Mouse (Mus musculus): ENCODE measurements around the gene Pemt. TPM values are rescaled to one million over a fixed set of nuclear protein-coding genes. Genes with fewer than 3 reads are reported as not detected.

Pemt gene
- polyA plus RNA-seq, 1 experiment from 2014 or later, result 8.8 TPM

- H3K4me2 ChIP-seq, result no peak overlapping the region
- no peaks in the 10 kb centered on the region for H3K9me3 ChIP-seq
- H3K9ac ChIP-seq, result no peak overlapping the region
- ATAC-seq (ENCODE audit: insufficient read depth, low FRiP score, low read depth), result no peak
- no peaks in the 10 kb centered on the region for H3K27me3 ChIP-seq (replicated peaks)
- H3K27ac ChIP-seq, result no peak overlapping the region
- no peaks in the 10 kb centered on the region for H3K4me1 ChIP-seq
- WGBS, result 58% methylated on average over 15 of the region's 15 CpGs
- no peaks in the 10 kb centered on the region for H3K36me3 ChIP-seq
- no peak overlapping the region for H3K4me3 ChIP-seq (replicated peaks)
These were observed 27.7 kb upstream of the Pemt start for GRCm38 (mm10) chr11:60073936-60074502.

DNA sequence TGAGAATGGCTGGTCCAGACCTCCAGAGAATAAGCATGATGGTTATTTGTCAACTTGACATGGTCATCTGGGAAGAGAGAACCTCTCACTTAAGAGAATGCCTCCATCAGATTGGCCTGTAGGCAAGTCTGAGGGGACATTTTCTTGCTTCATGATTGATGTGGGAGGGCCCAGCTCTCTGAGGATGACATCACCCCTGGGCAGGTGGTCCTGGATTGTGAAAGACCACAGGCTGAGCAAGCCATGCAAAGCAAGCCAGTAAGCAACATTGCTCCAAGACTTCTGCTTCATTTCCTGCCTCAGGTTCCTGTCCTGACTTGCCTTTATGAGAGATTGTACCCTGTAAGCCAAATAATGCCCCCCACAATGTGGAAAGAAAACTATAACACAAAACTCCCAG, 26.8 kb upstream of the Pemt start:
- no peak overlapping the region for H3K27ac ChIP-seq
- ATAC-seq (ENCODE audit: insufficient read depth, low FRiP score, low read depth), result no peak
- H3K27me3 ChIP-seq (replicated peaks), result no peaks in the 10 kb centered on the region
- no peak overlapping the region for H3K4me3 ChIP-seq (replicated peaks)
- H3K4me1 ChIP-seq, result no peaks in the 10 kb centered on the region
- H3K9ac ChIP-seq, result no peak overlapping the region
- no peak overlapping the region for H3K4me2 ChIP-seq
- H3K36me3 ChIP-seq, result no peaks in the 10 kb centered on the region
- no peaks in the 10 kb centered on the region for H3K9me3 ChIP-seq

DNA sequence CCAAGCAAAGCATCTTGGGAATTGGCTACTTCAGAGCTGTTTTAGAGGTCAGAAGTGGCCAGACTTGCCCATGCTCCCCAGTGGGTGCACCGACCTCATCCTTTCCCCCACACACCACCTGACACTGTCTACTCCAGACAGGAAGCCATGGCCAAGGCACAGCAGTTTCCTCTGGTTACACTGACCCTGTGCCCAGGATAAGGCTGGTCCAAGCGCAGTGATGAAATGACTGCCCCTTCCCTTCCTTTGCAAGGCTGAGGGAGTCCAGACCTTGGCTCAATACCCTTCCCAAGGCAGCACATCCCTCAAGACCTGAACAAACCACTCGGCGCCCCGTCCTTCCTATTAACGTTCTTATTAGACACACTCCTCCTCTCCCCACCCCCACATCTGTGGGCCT, 24.9 kb upstream of the Pemt start:
- H3K4me1 ChIP-seq, result no peaks in the 10 kb centered on the region
- no peak overlapping the region for H3K27ac ChIP-seq
- H3K36me3 ChIP-seq, result no peaks in the 10 kb centered on the region
- H3K4me3 ChIP-seq (replicated peaks), result no peak overlapping the region
- H3K4me2 ChIP-seq, result no peak overlapping the region
- no peak for ATAC-seq (ENCODE audit: insufficient read depth, low FRiP score, low read depth)
- no peaks in the 10 kb centered on the region for H3K9me3 ChIP-seq
- H3K27me3 ChIP-seq (replicated peaks), result no peaks in the 10 kb centered on the region
- H3K9ac ChIP-seq, result no peak overlapping the region
- 90% methylated on average over 6 of the region's 6 CpGs for WGBS

GRCm38 (mm10) chr11:60070599-60070998, 24.3 kb upstream of the Pemt start:
- 37% methylated on average over 8 of the region's 8 CpGs for WGBS
- Histone ChIP-seq H3K4me1 (no peaks in the 10 kb centered on the region), H3K27ac (no peak overlapping the region), H3K4me2 (no peak overlapping the region), H3K9ac (no peak overlapping the region), H3K9me3 (no peaks in the 10 kb centered on the region), H3K27me3 (replicated peaks) (no peaks in the 10 kb centered on the region), H3K4me3 (replicated peaks) (no peak overlapping the region), H3K36me3 (no peaks in the 10 kb centered on the region)
- no peak for ATAC-seq (ENCODE audit: insufficient read depth, low FRiP score, low read depth)

DNA sequence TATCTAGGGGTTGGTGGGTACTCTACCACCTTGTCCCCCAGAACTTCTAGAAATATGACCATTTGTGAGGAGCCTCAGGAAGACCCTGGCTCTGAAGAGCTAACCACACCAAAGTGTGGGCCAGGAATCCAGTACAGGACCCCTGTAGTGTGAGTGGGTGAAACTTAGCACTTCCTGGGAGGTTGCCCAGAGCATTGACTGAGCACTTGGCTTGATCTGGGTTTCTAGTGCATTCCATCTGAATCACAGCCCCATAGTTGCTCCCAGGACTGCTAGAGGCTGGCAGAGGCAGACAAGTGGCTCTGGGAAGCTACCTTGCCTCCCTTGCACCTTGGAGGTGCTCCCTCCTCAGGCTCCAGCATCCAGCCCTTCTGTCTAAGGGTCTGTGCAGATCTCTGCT, 22.3 kb upstream of the Pemt start:
- ATAC-seq (ENCODE audit: insufficient read depth, low FRiP score, low read depth), result no peak
- Histone ChIP-seq H3K4me3 (replicated peaks) (no peak overlapping the region), H3K27me3 (replicated peaks) (no peaks in the 10 kb centered on the region), H3K36me3 (no peaks in the 10 kb centered on the region), H3K9me3 (no peaks in the 10 kb centered on the region), H3K4me2 (no peak overlapping the region), H3K9ac (no peak overlapping the region), H3K27ac (no peak overlapping the region), H3K4me1 (no peaks in the 10 kb centered on the region)

- Histone ChIP-seq H3K27ac (no peak overlapping the region), H3K9ac (no peak overlapping the region), H3K4me3 (replicated peaks) (no peak overlapping the region), H3K4me2 (no peak overlapping the region), H3K27me3 (replicated peaks) (no peaks in the 10 kb centered on the region), H3K36me3 (no peaks in the 10 kb centered on the region), H3K9me3 (no peaks in the 10 kb centered on the region), H3K4me1 (no peaks in the 10 kb centered on the region)
- ATAC-seq (ENCODE audit: insufficient read depth, low FRiP score, low read depth), result no peak
- WGBS, result 93% methylated on average over 4 of the region's 4 CpGs
These were observed 21.4 kb upstream of the Pemt start for GRCm38 (mm10) chr11:60067646-60068045.

DNA sequence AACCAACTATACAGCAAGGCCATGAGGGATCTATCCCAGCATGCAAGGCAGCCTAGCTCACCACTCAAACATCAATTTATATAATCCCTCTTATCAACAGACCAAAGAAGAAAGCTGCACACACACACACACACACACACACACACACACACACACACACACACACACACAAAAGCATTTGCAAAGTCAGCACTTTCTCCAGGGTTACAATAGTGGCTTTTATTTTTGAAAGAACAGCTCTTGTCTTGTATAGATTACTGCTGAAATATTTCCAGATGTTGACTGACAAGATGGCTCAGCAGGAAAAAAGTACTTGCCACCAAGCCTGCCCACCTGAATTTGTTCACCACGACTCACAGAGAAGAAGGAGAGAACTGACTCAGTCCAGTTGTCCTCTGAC, 19.0 kb upstream of the Pemt start:
- WGBS, result 45% methylated on average over 1 of the region's 1 CpGs
- no peaks in the 10 kb centered on the region for H3K4me1 ChIP-seq

GRCm38 (mm10) chr11:60061504-60062006, 15.3 kb upstream of the Pemt start:
- Histone ChIP-seq H3K27ac (no peak overlapping the region), H3K9ac (no peak overlapping the region), H3K27me3 (replicated peaks) (no peaks in the 10 kb centered on the region), H3K36me3 (no peaks in the 10 kb centered on the region), H3K4me2 (no peak overlapping the region), H3K4me1 (no peaks in the 10 kb centered on the region), H3K4me3 (replicated peaks) (no peak overlapping the region), H3K9me3 (no peaks in the 10 kb centered on the region)
- WGBS, result 67% methylated on average over 4 of the region's 4 CpGs
- no peak for ATAC-seq (ENCODE audit: insufficient read depth, low FRiP score, low read depth)

More for the DNA sequence above, 19.0 kb upstream of the Pemt start:
- no peaks in the 10 kb centered on the region for H3K9me3 ChIP-seq
- H3K36me3 ChIP-seq, result no peaks in the 10 kb centered on the region
- ATAC-seq (ENCODE audit: insufficient read depth, low FRiP score, low read depth), result no peak
- H3K4me2 ChIP-seq, result no peak overlapping the region
- no peaks in the 10 kb centered on the region for H3K27me3 ChIP-seq (replicated peaks)
- no peak overlapping the region for H3K27ac ChIP-seq
- H3K4me3 ChIP-seq (replicated peaks), result no peak overlapping the region
- no peak overlapping the region for H3K9ac ChIP-seq

DNA sequence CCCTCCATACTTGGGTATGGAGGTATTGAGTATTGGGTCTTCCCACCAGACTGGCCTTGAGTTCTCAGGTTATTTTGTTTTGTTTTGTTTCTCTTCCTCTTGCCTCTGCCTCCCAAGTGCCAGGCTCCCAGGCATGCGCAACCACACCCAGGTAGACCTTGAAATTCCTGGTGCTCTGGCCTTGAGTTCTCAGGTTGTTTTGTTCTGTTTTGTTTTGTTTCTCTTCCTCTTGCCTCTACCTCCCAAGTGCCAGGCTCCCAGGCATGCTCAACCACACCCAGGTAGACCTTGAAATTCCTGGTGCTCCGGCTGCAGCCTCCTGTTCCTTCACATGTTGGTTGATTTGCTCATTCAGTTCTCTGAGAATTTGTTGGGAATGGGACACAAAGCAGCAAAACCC, 13.7 kb upstream of the Pemt start:
- no peaks in the 10 kb centered on the region for H3K4me1 ChIP-seq
- H3K9ac ChIP-seq, result no peak overlapping the region
- no peak for ATAC-seq (ENCODE audit: insufficient read depth, low FRiP score, low read depth)
- no peak overlapping the region for H3K27ac ChIP-seq
- no peaks in the 10 kb centered on the region for H3K36me3 ChIP-seq
- H3K9me3 ChIP-seq, result no peaks in the 10 kb centered on the region
- no peaks in the 10 kb centered on the region for H3K27me3 ChIP-seq (replicated peaks)
- no peak overlapping the region for H3K4me3 ChIP-seq (replicated peaks)
- no peak overlapping the region for H3K4me2 ChIP-seq
- 87% methylated on average over 2 of the region's 2 CpGs for WGBS

DNA sequence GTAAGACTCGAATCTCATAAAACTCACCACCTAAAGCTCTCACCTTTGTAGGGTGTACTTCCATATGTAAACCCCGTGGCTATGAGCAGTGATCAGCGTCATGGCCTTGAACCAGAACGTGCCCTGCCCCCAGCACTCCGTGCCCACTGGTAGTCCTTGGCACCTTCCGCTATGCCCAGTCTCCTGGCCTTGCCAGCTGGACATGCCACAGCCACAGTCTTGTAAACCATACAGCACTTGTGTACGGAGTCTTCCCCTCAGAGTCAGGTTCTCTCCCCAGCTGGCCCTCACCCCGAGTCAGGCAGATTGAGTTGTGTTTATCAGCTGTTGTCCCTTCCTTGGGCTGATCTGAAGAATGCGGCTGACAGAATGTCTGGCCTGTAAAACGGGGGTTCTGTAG, 12.2 kb upstream of the Pemt start:
- H3K4me3 ChIP-seq (replicated peaks), result no peak overlapping the region
- ATAC-seq (ENCODE audit: insufficient read depth, low FRiP score, low read depth), result no peak

GRCm38 (mm10) chr11:60057987-60058386, 11.7 kb upstream of the Pemt start:
- WGBS, result 72% methylated on average over 2 of the region's 2 CpGs
- Histone ChIP-seq H3K4me1 (no peaks in the 10 kb centered on the region), H3K27ac (no peak overlapping the region), H3K4me2 (no peak overlapping the region), H3K4me3 (replicated peaks) (no peak overlapping the region), H3K9ac (no peak overlapping the region), H3K27me3 (replicated peaks) (no peaks in the 10 kb centered on the region), H3K36me3 (no peaks in the 10 kb centered on the region), H3K9me3 (no peaks in the 10 kb centered on the region)
- ATAC-seq (ENCODE audit: insufficient read depth, low FRiP score, low read depth), result no peak

More for the DNA sequence above, 12.2 kb upstream of the Pemt start:
- H3K27me3 ChIP-seq (replicated peaks), result no peaks in the 10 kb centered on the region
- no peaks in the 10 kb centered on the region for H3K9me3 ChIP-seq
- no peak overlapping the region for H3K9ac ChIP-seq
- H3K36me3 ChIP-seq, result no peaks in the 10 kb centered on the region
- H3K4me2 ChIP-seq, result no peak overlapping the region
- no peak overlapping the region for H3K27ac ChIP-seq
- WGBS, result 67% methylated on average over 10 of the region's 10 CpGs
- no peaks in the 10 kb centered on the region for H3K4me1 ChIP-seq

GRCm38 (mm10) chr11:60056520-60056919, 10.2 kb upstream of the Pemt start:
- Histone ChIP-seq H3K36me3 (no peaks in the 10 kb centered on the region), H3K27ac (no peak overlapping the region), H3K27me3 (replicated peaks) (no peaks in the 10 kb centered on the region), H3K9ac (no peak overlapping the region), H3K4me1 (no peaks in the 10 kb centered on the region), H3K4me2 (no peak overlapping the region), H3K4me3 (replicated peaks) (no peak overlapping the region), H3K9me3 (no peaks in the 10 kb centered on the region)
- 75% methylated on average over 6 of the region's 6 CpGs for WGBS
- no peak for ATAC-seq (ENCODE audit: insufficient read depth, low FRiP score, low read depth)

DNA sequence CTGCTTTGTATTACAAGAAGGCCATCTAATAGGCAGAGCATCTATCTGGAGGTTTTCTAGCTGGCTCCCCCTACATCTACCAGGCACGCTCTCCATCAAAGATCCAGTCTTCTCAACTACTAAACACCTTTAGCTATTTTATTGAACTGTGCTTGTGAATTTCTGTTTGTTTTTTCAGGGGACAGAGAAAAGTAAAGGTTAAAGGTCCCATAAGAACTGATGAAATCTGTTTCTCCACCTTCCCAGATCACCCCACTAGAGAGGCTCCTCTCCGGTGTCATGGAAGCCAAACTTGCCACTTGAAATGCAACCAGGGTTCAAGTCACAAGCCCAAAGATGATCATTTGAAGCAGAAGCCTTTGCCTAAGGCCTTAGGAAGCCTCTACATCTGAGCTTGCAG, 2.6 kb upstream of the Pemt start:
- H3K27ac ChIP-seq, result no peak overlapping the region
- ATAC-seq (ENCODE audit: insufficient read depth, low FRiP score, low read depth), result no peak
- H3K36me3 ChIP-seq, result no peaks in the 10 kb centered on the region
- 87% methylated on average over 2 of the region's 2 CpGs for WGBS
- no peaks in the 10 kb centered on the region for H3K4me1 ChIP-seq
- H3K4me3 ChIP-seq (replicated peaks), result no peak overlapping the region
- H3K27me3 ChIP-seq (replicated peaks), result 0 out of 2 replicates have a peak, but pooled peaks cover 3% of the 10 kb centered on the region
- no peaks in the 10 kb centered on the region for H3K9me3 ChIP-seq
- H3K4me2 ChIP-seq, result no peak overlapping the region
- no peak overlapping the region for H3K9ac ChIP-seq
